Mouse (Mus musculus): Measurements from ENCODE around the gene Dennd2a. TPM values are rescaled to one million over a fixed set of nuclear protein-coding genes. Genes with fewer than 3 reads are reported as not detected.

The Dennd2a gene
- 49.0 TPM in 2 replicates for polyA plus RNA-seq (2016; fragmentation: Nextera tagmentation; extraction: Ambion mirVana)

DNA sequence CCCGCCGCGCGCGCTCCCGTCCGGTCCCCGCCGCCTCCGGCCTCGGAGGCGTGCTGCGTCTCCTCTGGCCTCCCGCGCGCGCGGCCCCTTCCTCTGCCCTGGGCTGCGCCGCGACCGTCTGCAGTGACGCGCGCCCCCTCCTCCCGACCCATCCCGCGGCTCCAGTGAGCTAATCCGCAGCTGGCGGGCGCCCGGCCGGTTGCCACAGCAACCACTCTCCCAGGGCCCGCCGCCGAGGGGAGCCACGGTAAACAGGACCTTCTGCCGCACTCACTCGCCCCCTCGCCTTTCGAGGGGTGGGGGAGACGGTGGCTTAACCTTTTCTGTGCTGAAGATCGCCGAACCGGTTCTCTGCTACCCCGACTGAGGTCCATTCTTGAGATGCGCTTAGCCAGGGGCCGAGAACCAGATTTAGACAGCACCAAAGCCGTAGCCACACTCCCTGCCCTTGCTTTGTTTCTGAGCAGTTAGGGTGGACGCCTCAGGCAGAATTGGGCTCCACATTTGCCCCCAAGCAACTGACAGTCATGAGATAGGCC, at the start of gene Dennd2a:
Gene Dennd2a, minus strand, starts transcription at position 145 of the 539 bp plus-strand sequence.
- peak within 1 kb of the TSS; percentile 73 for H3K4me2 ChIP-seq (replicated peaks)
- ATAC-seq (ENCODE audit: low FRiP score) = peak; percentile 96
- peaks cover 48% of the 10 kb centered on the region for H3K4me1 ChIP-seq
- no peaks in the 10 kb centered on the region for H3K9me3 ChIP-seq (replicated peaks)
- H3K9ac ChIP-seq = peak within 1 kb of the TSS; percentile 91
- H3K27ac ChIP-seq = peak within 1 kb of the TSS; percentile 96
- H3K36me3 ChIP-seq = peaks cover 7% of the 10 kb centered on the region
- no peaks in the 10 kb centered on the region for H3K27me3 ChIP-seq
- under 1% methylated on average over 43 of the region's 50 CpGs for WGBS
- peak within 1 kb of the TSS; percentile 93 for H3K4me3 ChIP-seq

DNA sequence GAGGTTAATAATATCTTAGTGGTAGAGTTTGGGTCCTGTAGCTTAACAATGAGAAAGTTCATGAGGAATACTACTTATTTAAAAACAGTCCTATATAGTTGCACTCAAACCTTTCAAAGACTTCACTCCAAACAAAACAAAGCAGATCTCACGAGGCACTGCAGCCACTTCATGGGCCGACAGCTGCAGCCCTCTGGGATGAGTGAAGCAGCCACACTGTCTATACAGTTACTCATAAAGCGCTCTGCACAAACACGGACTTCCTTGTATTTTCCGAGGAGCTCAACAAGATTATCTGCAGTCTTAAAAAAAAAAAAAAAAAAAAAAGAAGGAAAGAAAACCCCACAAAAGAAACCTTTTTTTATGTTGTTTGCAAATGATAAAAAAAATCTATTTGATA, 49.7 kb upstream of the Dennd2a start:
- Histone ChIP-seq H3K4me2 (replicated peaks) (no peak overlapping the region), H3K36me3 (peaks cover 19% of the 10 kb centered on the region), H3K27me3 (no peaks in the 10 kb centered on the region), H3K9me3 (replicated peaks) (no peaks in the 10 kb centered on the region), H3K4me1 (no peaks in the 10 kb centered on the region), H3K27ac (no peak overlapping the region), H3K9ac (no peak overlapping the region), H3K4me3 (no peak overlapping the region)
- WGBS = 80% methylated on average over 5 of the region's 5 CpGs
- no peak for ATAC-seq (ENCODE audit: low FRiP score)

DNA sequence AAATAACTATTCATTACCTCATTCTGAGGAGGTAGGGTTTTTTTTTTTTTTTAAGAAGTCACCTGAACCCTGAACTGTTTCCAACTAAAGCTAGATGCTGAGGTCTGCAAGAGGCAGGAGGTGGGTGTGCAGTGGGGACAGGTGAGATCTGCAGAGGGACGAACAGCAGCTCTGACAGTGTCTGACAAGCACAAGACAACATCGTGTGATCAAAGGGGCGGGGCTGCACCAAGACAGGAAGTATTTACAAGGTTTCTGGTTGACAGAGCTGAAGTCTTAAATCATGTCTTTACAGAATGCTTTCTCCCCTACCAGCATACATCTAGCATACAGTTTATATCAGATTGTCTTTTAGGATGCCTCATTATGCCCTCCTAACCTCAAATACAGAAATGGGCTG, 49.2 kb upstream of the Dennd2a start:
- Histone ChIP-seq H3K9me3 (replicated peaks) (no peaks in the 10 kb centered on the region), H3K27me3 (no peaks in the 10 kb centered on the region), H3K4me1 (no peaks in the 10 kb centered on the region), H3K27ac (no peak overlapping the region), H3K4me2 (replicated peaks) (no peak overlapping the region), H3K4me3 (no peak overlapping the region), H3K36me3 (peaks cover 22% of the 10 kb centered on the region), H3K9ac (no peak overlapping the region)
- WGBS = 79% methylated on average over 3 of the region's 3 CpGs
- ATAC-seq (ENCODE audit: low FRiP score) = no peak

DNA sequence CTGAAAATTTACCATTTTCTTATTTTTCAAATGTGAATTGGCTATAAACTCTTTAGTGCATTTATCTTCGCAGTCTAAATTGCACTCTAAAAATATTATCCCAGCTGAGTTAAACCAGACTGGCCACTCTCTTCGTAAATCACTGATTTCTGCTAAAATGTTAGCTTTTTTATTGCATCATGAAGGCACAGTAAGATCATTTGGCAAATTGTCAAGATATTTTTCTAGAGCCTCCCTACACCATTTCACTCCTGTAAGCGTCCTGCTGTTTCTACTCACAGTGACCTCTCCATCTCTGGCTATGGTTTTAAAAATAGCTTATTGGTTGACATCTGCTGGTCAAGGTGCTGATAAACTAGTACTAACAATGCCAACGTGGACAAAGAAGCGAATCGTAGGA, 48.4 kb upstream of the Dennd2a start:
- no peak overlapping the region for H3K4me2 ChIP-seq (replicated peaks)
- peaks cover 20% of the 10 kb centered on the region for H3K36me3 ChIP-seq
- H3K4me3 ChIP-seq = no peak overlapping the region
- no peaks in the 10 kb centered on the region for H3K27me3 ChIP-seq
- no peaks in the 10 kb centered on the region for H3K9me3 ChIP-seq (replicated peaks)
- no peak overlapping the region for H3K9ac ChIP-seq
- WGBS = 91% methylated on average over 6 of the region's 6 CpGs
- no peak for ATAC-seq (ENCODE audit: low FRiP score)
- H3K27ac ChIP-seq = no peak overlapping the region
- no peaks in the 10 kb centered on the region for H3K4me1 ChIP-seq

DNA sequence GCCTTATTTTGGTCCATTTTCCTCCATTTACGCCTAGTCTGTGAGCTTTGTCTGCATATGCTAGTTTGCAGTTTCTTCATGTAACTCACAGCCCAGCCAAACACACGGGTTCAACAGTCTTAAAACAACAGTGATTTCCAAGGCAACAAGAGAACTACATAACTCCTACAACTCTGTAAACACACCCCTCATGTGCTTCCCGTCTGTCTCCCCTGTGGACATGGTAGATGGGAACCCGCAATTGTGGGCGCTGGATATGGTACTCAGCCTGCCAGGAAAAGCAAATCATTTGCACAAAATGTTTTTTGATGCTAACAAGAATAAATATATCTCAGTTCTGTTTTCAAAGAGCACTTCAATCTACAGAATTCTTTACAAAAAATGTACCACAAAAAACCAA, 46.9 kb upstream of the Dennd2a start:
- no peak overlapping the region for H3K9ac ChIP-seq

DNA sequence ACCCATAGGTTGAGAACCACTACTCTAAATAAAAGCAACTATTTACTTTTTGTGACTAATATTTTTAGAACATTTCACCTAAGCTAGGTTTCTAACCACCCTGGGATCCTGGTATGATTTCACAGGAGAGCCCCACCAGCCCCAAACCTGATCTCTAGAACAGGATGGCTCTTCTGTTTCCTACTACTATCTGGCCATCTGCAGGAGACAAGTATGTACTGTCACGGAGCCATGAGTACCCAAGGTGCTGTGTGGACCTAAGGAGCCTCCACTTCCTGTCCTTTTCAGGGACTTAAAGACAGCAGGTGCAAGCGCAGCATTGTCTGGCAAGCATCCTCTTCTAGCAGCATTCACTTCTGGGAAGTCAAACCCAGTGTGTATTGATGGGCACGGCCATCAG, 44.2 kb upstream of the Dennd2a start:
- H3K9me3 ChIP-seq (replicated peaks) = no peaks in the 10 kb centered on the region
- 88% methylated on average over 3 of the region's 3 CpGs for WGBS
- H3K4me1 ChIP-seq = no peaks in the 10 kb centered on the region
- no peaks in the 10 kb centered on the region for H3K27me3 ChIP-seq
- no peak overlapping the region for H3K4me2 ChIP-seq (replicated peaks)
- H3K4me3 ChIP-seq = no peak overlapping the region
- H3K27ac ChIP-seq = no peak overlapping the region
- ATAC-seq (ENCODE audit: low FRiP score) = no peak
- H3K9ac ChIP-seq = no peak overlapping the region
- H3K36me3 ChIP-seq = peaks cover 47% of the 10 kb centered on the region

More for the DNA sequence above, 46.9 kb upstream of the Dennd2a start:
- Histone ChIP-seq H3K36me3 (peaks cover 29% of the 10 kb centered on the region), H3K4me1 (no peaks in the 10 kb centered on the region), H3K9me3 (replicated peaks) (no peaks in the 10 kb centered on the region), H3K27ac (no peak overlapping the region), H3K27me3 (no peaks in the 10 kb centered on the region), H3K4me3 (no peak overlapping the region), H3K4me2 (replicated peaks) (no peak overlapping the region)
- WGBS = 82% methylated on average over 5 of the region's 5 CpGs
- no peak for ATAC-seq (ENCODE audit: low FRiP score)

DNA sequence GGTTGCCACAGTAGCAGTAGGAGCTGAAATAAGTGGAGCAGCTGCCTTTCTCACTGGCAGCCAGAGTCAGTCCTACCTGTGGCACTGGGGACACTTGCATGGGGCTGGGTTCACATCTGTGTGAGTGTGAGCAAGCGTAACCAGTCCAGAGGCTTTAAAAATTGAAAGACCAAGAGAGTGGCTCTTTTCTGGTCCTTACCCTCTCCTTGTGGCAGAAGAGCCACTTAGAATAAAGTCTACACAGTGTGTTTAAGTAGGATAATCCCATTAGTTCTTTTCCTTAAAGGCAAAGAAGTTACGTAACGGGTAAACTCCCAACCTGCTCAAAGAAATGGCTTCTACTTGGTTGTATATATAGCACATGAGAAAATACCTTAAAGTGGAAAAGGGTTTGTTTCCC, 43.2 kb upstream of the Dennd2a start:
- Histone ChIP-seq H3K4me3 (no peak overlapping the region), H3K4me1 (no peaks in the 10 kb centered on the region), H3K9ac (no peak overlapping the region), H3K9me3 (replicated peaks) (no peaks in the 10 kb centered on the region), H3K27me3 (no peaks in the 10 kb centered on the region), H3K27ac (no peak overlapping the region), H3K36me3 (peaks cover 47% of the 10 kb centered on the region), H3K4me2 (replicated peaks) (no peak overlapping the region)
- WGBS = 98% methylated on average over 3 of the region's 3 CpGs
- no peak for ATAC-seq (ENCODE audit: low FRiP score)

DNA sequence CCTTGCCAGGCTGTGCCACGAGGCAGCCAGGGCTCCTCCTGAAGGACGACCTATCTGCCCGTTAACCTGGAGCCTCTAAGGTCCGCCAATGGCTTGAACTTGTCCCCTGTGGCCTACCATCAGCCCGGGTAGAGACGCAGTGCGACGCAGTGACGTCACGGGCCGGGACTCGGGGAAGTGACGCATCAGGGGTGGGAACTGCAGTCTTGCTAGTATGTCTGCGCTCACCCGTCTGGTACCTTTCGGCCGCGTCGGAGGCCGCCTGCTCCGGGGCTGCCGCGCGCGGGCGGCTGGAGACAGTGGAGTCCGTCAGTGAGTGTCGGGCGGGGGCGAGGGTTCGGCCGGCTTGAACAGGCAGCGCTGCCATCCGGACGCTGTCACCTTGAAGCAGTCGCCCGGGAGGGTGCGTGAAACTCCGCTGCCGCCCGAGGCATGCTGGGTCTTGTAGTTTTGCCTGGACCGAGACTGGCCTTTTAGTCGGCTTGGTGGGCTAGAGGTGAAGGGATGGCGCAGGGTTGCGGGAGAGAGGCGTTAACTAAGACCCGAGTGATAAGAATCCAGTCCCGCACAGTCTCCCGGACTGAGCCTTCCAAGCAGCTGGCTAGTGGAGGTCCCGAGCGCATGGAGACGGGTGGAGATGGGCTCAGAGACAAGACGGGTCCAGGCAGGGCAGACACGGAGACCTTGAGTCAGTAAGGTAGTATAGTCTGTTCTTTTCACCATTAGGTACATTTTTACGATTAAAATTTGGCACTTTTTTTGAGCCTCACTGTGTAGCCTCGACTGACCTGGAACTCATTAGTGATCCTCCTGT, 34.9 kb upstream of the Dennd2a start, which contains the start of gene Ndufb2:
Gene Ndufb2, plus strand, starts transcription at position 174 of the 814 bp plus-strand sequence.
- peak; percentile 98 for ATAC-seq (ENCODE audit: low FRiP score)
- peaks cover 24% of the 10 kb centered on the region for H3K36me3 ChIP-seq
- peaks cover 15% of the 10 kb centered on the region for H3K4me1 ChIP-seq
- under 1% methylated on average over 56 of the region's 56 CpGs for WGBS
- H3K27me3 ChIP-seq = no peaks in the 10 kb centered on the region
- no peaks in the 10 kb centered on the region for H3K9me3 ChIP-seq (replicated peaks)
- peak within 1 kb of the TSS; percentile 79 for H3K4me2 ChIP-seq (replicated peaks)
- H3K9ac ChIP-seq = peak within 1 kb of the TSS; percentile 82
- H3K27ac ChIP-seq = peak within 1 kb of the TSS; percentile 87
- peak within 1 kb of the TSS; percentile 68 for H3K4me3 ChIP-seq

DNA sequence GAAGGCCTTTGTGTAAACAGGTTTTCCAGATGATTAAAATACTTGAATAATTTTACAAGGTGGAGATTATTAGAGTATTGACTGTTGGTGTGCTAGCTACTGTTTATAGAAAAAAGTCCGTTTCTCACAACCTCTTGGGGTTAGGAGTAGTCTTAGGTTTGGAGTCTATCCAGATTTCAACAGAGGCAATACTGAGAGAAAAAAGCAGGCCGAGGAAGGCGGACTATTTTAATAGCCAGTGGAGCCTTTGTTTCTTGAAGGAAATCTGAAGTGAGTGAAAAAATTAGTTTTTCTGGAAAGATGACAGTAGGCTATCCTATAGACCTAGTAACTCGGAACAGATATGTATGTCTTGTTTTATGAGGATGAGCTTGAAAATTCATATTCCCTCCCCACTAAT, 33.8 kb upstream of the Dennd2a start:
- ATAC-seq (ENCODE audit: low FRiP score) = no peak
- H3K27me3 ChIP-seq = no peaks in the 10 kb centered on the region
- H3K27ac ChIP-seq = no peak overlapping the region
- H3K4me3 ChIP-seq = no peak overlapping the region
- 97% methylated on average over 4 of the region's 4 CpGs for WGBS
- H3K9me3 ChIP-seq (replicated peaks) = no peaks in the 10 kb centered on the region
- peaks cover 15% of the 10 kb centered on the region for H3K4me1 ChIP-seq
- H3K36me3 ChIP-seq = peaks cover 26% of the 10 kb centered on the region
- no peak overlapping the region for H3K9ac ChIP-seq
- no peak overlapping the region for H3K4me2 ChIP-seq (replicated peaks)

DNA sequence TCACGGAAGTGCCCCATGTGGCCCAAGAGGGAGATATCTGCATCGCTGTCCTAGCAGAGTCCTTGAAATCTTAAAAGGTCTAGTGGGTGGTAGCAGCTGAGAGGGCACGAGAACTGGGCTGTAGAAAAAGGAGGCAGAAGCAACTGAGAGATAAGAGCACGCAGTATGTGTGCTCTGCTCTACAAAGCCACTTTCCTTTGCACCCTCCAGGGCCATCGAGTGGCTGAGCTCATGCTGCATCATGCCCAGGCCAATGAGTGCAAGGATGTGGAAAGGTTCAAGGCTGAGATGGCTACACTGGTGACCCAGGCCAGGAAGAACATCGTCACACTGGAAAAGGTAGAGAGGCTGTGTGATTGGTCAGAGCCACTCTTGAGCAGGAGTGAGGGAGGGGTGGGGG, 27.9 kb upstream of the Dennd2a start, which contains the start of gene Gm42420:
Gene Gm42420, plus strand, starts transcription at position 237 of the 400 bp plus-strand sequence.
- H3K9ac ChIP-seq = no peak within 1 kb of the TSS
- no peaks in the 10 kb centered on the region for H3K27me3 ChIP-seq
- no peak within 1 kb of the TSS for H3K4me3 ChIP-seq
- no peak within 1 kb of the TSS for H3K27ac ChIP-seq
- H3K4me1 ChIP-seq = no peaks in the 10 kb centered on the region
- no peak within 1 kb of the TSS for H3K4me2 ChIP-seq (replicated peaks)
- H3K36me3 ChIP-seq = peaks cover 76% of the 10 kb centered on the region
- H3K9me3 ChIP-seq (replicated peaks) = no peaks in the 10 kb centered on the region
- WGBS = 95% methylated on average over 6 of the region's 6 CpGs
- ATAC-seq (ENCODE audit: low FRiP score) = no peak

DNA sequence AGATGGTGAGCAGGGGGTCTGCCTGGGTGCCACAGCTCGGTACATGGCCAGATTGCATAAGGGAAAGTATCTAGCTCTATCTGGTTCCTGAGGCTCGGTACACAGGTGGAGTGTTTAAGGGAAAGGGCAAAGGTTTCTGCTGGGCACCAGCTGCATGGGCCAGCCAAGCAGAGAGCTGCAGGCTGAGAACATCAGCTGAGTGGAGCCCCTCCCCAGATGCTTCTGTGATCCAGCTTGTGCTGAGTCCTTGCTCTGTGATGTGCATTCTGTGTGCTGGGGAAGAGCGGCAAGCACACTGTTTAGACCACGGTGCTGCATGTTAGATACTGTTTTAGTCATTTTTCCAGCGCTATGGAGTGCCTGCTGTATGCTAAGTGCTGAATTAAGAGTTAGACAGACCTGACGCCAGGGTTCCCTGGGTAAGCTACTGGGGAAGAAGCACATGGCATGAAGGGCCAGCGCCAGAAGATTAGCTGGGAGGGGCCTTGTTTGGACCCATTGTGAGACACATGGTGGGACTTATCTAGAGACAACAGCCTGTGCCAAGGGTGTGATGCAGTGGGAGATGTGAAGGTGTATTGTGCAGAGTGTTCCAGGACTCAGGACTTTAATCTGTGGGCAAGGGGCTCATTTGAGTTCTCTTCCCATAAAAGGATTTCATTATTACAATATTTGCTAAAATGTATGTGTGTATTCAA, 23.6 kb upstream of the Dennd2a start:
- 75% methylated on average over 7 of the region's 7 CpGs for WGBS
- Histone ChIP-seq H3K27me3 (no peaks in the 10 kb centered on the region), H3K9me3 (replicated peaks) (no peaks in the 10 kb centered on the region), H3K27ac (no peak overlapping the region), H3K4me2 (replicated peaks) (no peak overlapping the region), H3K4me3 (no peak overlapping the region), H3K4me1 (no peaks in the 10 kb centered on the region), H3K9ac (no peak overlapping the region), H3K36me3 (peaks cover 82% of the 10 kb centered on the region)
- no peak for ATAC-seq (ENCODE audit: low FRiP score)

DNA sequence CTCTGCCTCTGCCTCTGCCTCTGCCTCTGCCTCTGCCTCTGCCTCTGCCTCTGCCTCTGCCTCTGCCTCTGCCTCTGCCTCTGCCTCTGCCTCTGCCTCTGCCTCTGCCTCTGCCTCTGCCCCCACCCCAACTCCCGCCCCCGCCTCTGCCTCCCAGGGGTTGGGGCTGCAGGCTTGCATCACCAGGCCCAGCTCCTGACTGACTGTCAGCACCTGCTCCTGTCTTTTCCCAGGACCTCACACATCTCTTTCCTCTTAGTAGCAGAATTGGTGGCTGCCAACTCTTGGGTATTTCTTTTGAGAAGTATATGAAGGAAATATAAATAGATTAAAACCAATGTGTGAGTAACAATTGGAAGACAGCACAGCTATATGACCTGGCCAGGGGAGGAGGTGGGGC, 22.9 kb upstream of the Dennd2a start:
- ATAC-seq (ENCODE audit: low FRiP score) = no peak
- H3K4me2 ChIP-seq (replicated peaks) = no peak overlapping the region
- no peaks in the 10 kb centered on the region for H3K9me3 ChIP-seq (replicated peaks)
- no peaks in the 10 kb centered on the region for H3K4me1 ChIP-seq
- no peak overlapping the region for H3K9ac ChIP-seq
- H3K4me3 ChIP-seq = no peak overlapping the region
- 88% methylated on average over 2 of the region's 2 CpGs for WGBS
- H3K27me3 ChIP-seq = no peaks in the 10 kb centered on the region
- H3K27ac ChIP-seq = no peak overlapping the region
- H3K36me3 ChIP-seq = peaks cover 75% of the 10 kb centered on the region
